Mouse (Mus musculus) activated CD4-positive, CD25-positive, alpha-beta regulatory T cell (primary cell): Measurements from ENCODE around the gene Cntn3. TPM values are rescaled to one million over a fixed set of nuclear protein-coding genes. Genes with fewer than 3 reads are reported as not detected.

Experiments used
- polyA plus RNA-seq, 2 experiments: library from polyadenylated mRNA; unstranded; fragments of 100-300 nt; shearing (Covaris generic); gene quantifications; one replicate each; pipeline ENCODE4 v1.2.1; 2017

Cntn3 gene
- polyA plus RNA-seq = under 1 TPM in 1 of 2 experiments, not detected in 1; 0.10 TPM

GRCm38 (mm10) chr6:102573001-102573400 lies at the start of gene Cntn3:
Gene Cntn3, minus strand, starts transcription at chr6:102573101.

